Mouse (Mus musculus): ENCODE results near the gene Tesk1. TPM values are rescaled to one million over a fixed set of nuclear protein-coding genes. Genes with fewer than 3 reads are reported as not detected.
A peak's percentile ranks its signal among the peaks of the same experiment; 100 is the strongest.

Gene Tesk1
- polyA plus RNA-seq, 1 experiment from 2014 or later, result 3.1 TPM

DNA sequence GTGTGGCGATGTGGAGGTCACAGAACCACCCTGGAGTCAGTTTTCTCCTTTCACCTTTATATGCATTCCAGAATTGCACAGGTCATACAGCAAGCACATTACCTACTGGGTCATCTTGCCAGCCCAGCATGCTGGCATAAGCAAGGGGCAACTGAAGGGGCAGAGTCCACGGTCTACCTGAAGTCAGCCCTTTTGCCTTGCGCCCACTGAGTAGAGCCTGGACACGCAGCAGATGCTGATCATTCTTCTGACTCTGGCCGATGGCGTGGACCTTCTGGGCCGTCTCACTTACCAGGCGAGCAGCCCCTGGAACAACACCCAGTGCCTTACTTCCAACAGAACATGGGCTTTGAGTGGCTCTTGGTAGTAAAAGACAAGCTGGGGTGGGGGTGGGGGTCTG is 55.7 kb downstream of the Tesk1 start:
- H3K4me2 ChIP-seq, result peak overlapping the region; percentile 88
- no peak for ATAC-seq (replicated peaks; ENCODE audit: insufficient number of reproducible peaks, insufficient read depth, low FRiP score, low read depth)
- peaks cover 7% of the 10 kb centered on the region; the same call in 1 of the 2 replicates for H3K36me3 ChIP-seq
- peak overlapping the region; percentile 69; the same call in 1 of the 2 replicates for H3K4me3 ChIP-seq
- H3K9ac ChIP-seq, result no peak overlapping the region
- H3K27ac ChIP-seq, result no peak overlapping the region
- peaks cover 57% of the 10 kb centered on the region for H3K4me1 ChIP-seq (replicated peaks)
- no peaks in the 10 kb centered on the region for H3K9me3 ChIP-seq (replicated peaks)
- WGBS, result 88% methylated on average over 8 of the region's 8 CpGs
- H3K27me3 ChIP-seq, result no peaks in the 10 kb centered on the region

Other genes starting within 250 kb of the Tesk1 start
- 0.19 and 0.25 TPM in 2 replicates for gene Atp8b5, start 174.8 kb upstream of the Tesk1 start, polyA plus RNA-seq (2015; fragmentation: Nextera tagmentation; extraction: Ambion mirVana)
- 14.7 and 17.2 TPM in 2 replicates for gene Rusc2, start 60.0 kb upstream of the Tesk1 start, polyA plus RNA-seq (2015; fragmentation: Nextera tagmentation; extraction: Ambion mirVana)
- 0.16 and 0.18 TPM in 2 replicates for gene Fam166b, start 12.8 kb upstream of the Tesk1 start, polyA plus RNA-seq (2015; fragmentation: Nextera tagmentation; extraction: Ambion mirVana)
- gene Cd72, start 12.7 kb downstream of the Tesk1 start, polyA plus RNA-seq (2015; fragmentation: Nextera tagmentation; extraction: Ambion mirVana), result 2.1 and 5.2 TPM in 2 replicates
- 0.10 and 1.4 TPM in 2 replicates for gene Sit1, start 41.8 kb downstream of the Tesk1 start, polyA plus RNA-seq (2015; fragmentation: Nextera tagmentation; extraction: Ambion mirVana)
- 71.4 and 74.5 TPM in 2 replicates for gene Ccdc107, start 51.0 kb downstream of the Tesk1 start, polyA plus RNA-seq (2015; fragmentation: Nextera tagmentation; extraction: Ambion mirVana)
- gene Arhgef39, start 57.8 kb downstream of the Tesk1 start, polyA plus RNA-seq (2015; fragmentation: Nextera tagmentation; extraction: Ambion mirVana), result 34.4 and 35.9 TPM in 2 replicates
- 2.3 and 2.4 TPM in 2 replicates for gene Car9, start 65.0 kb downstream of the Tesk1 start, polyA plus RNA-seq (2015; fragmentation: Nextera tagmentation; extraction: Ambion mirVana)
- gene Tpm2, start 81.8 kb downstream of the Tesk1 start, polyA plus RNA-seq (2015; fragmentation: Nextera tagmentation; extraction: Ambion mirVana), result 159 and 177 TPM in 2 replicates
- 53.1 and 61.3 TPM in 2 replicates for gene Creb3, start 120.4 kb downstream of the Tesk1 start, polyA plus RNA-seq (2015; fragmentation: Nextera tagmentation; extraction: Ambion mirVana)
- 76.3 and 77.6 TPM in 2 replicates for gene Tln1, start 120.8 kb downstream of the Tesk1 start, polyA plus RNA-seq (2015; fragmentation: Nextera tagmentation; extraction: Ambion mirVana)
- gene Rgp1, start 136.8 kb downstream of the Tesk1 start, polyA plus RNA-seq (2015; fragmentation: Nextera tagmentation; extraction: Ambion mirVana), result 14.6 and 22.0 TPM in 2 replicates
- 17.5 and 22.2 TPM in 2 replicates for gene Gba2, start 136.9 kb downstream of the Tesk1 start, polyA plus RNA-seq (2015; fragmentation: Nextera tagmentation; extraction: Ambion mirVana)
- 0.20 and 1.5 TPM in 2 replicates for gene Msmp, start 142.6 kb downstream of the Tesk1 start, polyA plus RNA-seq (2015; fragmentation: Nextera tagmentation; extraction: Ambion mirVana)
- 6.7 and 10.8 TPM in 2 replicates for gene Npr2, start 190.0 kb downstream of the Tesk1 start, polyA plus RNA-seq (2015; fragmentation: Nextera tagmentation; extraction: Ambion mirVana)
- gene Spag8, start 211.7 kb downstream of the Tesk1 start, polyA plus RNA-seq (2015; fragmentation: Nextera tagmentation; extraction: Ambion mirVana), result 0.30 and 0.77 TPM in 2 replicates
- gene Hint2, start 214.5 kb downstream of the Tesk1 start, polyA plus RNA-seq (2015; fragmentation: Nextera tagmentation; extraction: Ambion mirVana), result 150 and 188 TPM in 2 replicates
- gene Tmem8b, start 227.0 kb downstream of the Tesk1 start, polyA plus RNA-seq (2015; fragmentation: Nextera tagmentation; extraction: Ambion mirVana), result 3.8 and 4.6 TPM in 2 replicates
- gene Fam221b, start 227.2 kb downstream of the Tesk1 start, polyA plus RNA-seq (2015; fragmentation: Nextera tagmentation; extraction: Ambion mirVana), result 1.6 and 4.0 TPM in 2 replicates

Data from heart, embryonic 15.5 days (tissue).